Mouse (Mus musculus): ENCODE measurements around the gene Arhgef39. TPM values are rescaled to one million over a fixed set of nuclear protein-coding genes. Genes with fewer than 3 reads are reported as not detected.

Gene Arhgef39
- polyA plus RNA-seq, 1 experiment from 2014 or later, result 10.0 TPM

Other genes with a start within 250 kb of the Arhgef39 start
- 0.33 and 0.77 TPM in 2 replicates for gene Atp8b5, start 232.5 kb downstream of the Arhgef39 start, polyA plus RNA-seq (2015; fragmentation: Nextera tagmentation; extraction: Ambion mirVana)
- 74.5 and 79.3 TPM in 2 replicates for gene Rusc2, start 117.7 kb downstream of the Arhgef39 start, polyA plus RNA-seq (2015; fragmentation: Nextera tagmentation; extraction: Ambion mirVana)
- 0.32 and 0.59 TPM in 2 replicates for gene Fam166b, start 70.6 kb downstream of the Arhgef39 start, polyA plus RNA-seq (2015; fragmentation: Nextera tagmentation; extraction: Ambion mirVana)
- gene Tesk1, start 57.8 kb downstream of the Arhgef39 start, polyA plus RNA-seq (2015; fragmentation: Nextera tagmentation; extraction: Ambion mirVana), result 10.8 and 14.4 TPM in 2 replicates
- 2.8 and 3.7 TPM in 2 replicates for gene Cd72, start 45.1 kb downstream of the Arhgef39 start, polyA plus RNA-seq (2015; fragmentation: Nextera tagmentation; extraction: Ambion mirVana)
- gene Sit1, start 16.0 kb downstream of the Arhgef39 start, polyA plus RNA-seq (2015; fragmentation: Nextera tagmentation; extraction: Ambion mirVana), result not detected in 2 replicates
- gene Ccdc107, start 6.8 kb downstream of the Arhgef39 start, polyA plus RNA-seq (2015; fragmentation: Nextera tagmentation; extraction: Ambion mirVana), result 65.5 and 73.1 TPM in 2 replicates
- gene Car9, start 7.3 kb upstream of the Arhgef39 start, polyA plus RNA-seq (2015; fragmentation: Nextera tagmentation; extraction: Ambion mirVana), result 0.33 and 0.56 TPM in 2 replicates
- gene Tpm2, start 24.1 kb upstream of the Arhgef39 start, polyA plus RNA-seq (2015; fragmentation: Nextera tagmentation; extraction: Ambion mirVana), result 29.0 and 77.1 TPM in 2 replicates
- 88.9 and 89.1 TPM in 2 replicates for gene Creb3, start 62.6 kb upstream of the Arhgef39 start, polyA plus RNA-seq (2015; fragmentation: Nextera tagmentation; extraction: Ambion mirVana)
- 64.4 and 69.6 TPM in 2 replicates for gene Tln1, start 63.0 kb upstream of the Arhgef39 start, polyA plus RNA-seq (2015; fragmentation: Nextera tagmentation; extraction: Ambion mirVana)
- gene Rgp1, start 79.0 kb upstream of the Arhgef39 start, polyA plus RNA-seq (2015; fragmentation: Nextera tagmentation; extraction: Ambion mirVana), result 23.9 and 28.0 TPM in 2 replicates
- 47.8 and 50.8 TPM in 2 replicates for gene Gba2, start 79.2 kb upstream of the Arhgef39 start, polyA plus RNA-seq (2015; fragmentation: Nextera tagmentation; extraction: Ambion mirVana)
- 2.2 TPM in 1 of 2 replicates, not detected in the other for gene Msmp, start 84.8 kb upstream of the Arhgef39 start, polyA plus RNA-seq (2015; fragmentation: Nextera tagmentation; extraction: Ambion mirVana)
- 26.9 and 27.8 TPM in 2 replicates for gene Npr2, start 132.2 kb upstream of the Arhgef39 start, polyA plus RNA-seq (2015; fragmentation: Nextera tagmentation; extraction: Ambion mirVana)
- 3.5 and 4.1 TPM in 2 replicates for gene Spag8, start 153.9 kb upstream of the Arhgef39 start, polyA plus RNA-seq (2015; fragmentation: Nextera tagmentation; extraction: Ambion mirVana)
- gene Hint2, start 156.8 kb upstream of the Arhgef39 start, polyA plus RNA-seq (2015; fragmentation: Nextera tagmentation; extraction: Ambion mirVana), result 76.8 and 84.9 TPM in 2 replicates
- gene Tmem8b, start 169.3 kb upstream of the Arhgef39 start, polyA plus RNA-seq (2015; fragmentation: Nextera tagmentation; extraction: Ambion mirVana), result 13.5 and 15.6 TPM in 2 replicates
- 2.4 and 2.9 TPM in 2 replicates for gene Fam221b, start 169.4 kb upstream of the Arhgef39 start, polyA plus RNA-seq (2015; fragmentation: Nextera tagmentation; extraction: Ambion mirVana)
- gene Olfr70, start 201.1 kb upstream of the Arhgef39 start, polyA plus RNA-seq (2015; fragmentation: Nextera tagmentation; extraction: Ambion mirVana), result not detected in 2 replicates
- 0.14 TPM in 1 of 2 replicates, not detected in the other for gene Olfr71, start 210.6 kb upstream of the Arhgef39 start, polyA plus RNA-seq (2015; fragmentation: Nextera tagmentation; extraction: Ambion mirVana)
- gene Hrct1, start 227.5 kb upstream of the Arhgef39 start, polyA plus RNA-seq (2015; fragmentation: Nextera tagmentation; extraction: Ambion mirVana), result 0.43 and 0.47 TPM in 2 replicates
- not detected in 2 replicates for gene Spaar, start 230.3 kb upstream of the Arhgef39 start, polyA plus RNA-seq (2015; fragmentation: Nextera tagmentation; extraction: Ambion mirVana)

Measured in neural tube, embryonic 13.5 days (tissue).